Mouse (Mus musculus): Measurements from ENCODE around the gene Taf3.

DNA sequence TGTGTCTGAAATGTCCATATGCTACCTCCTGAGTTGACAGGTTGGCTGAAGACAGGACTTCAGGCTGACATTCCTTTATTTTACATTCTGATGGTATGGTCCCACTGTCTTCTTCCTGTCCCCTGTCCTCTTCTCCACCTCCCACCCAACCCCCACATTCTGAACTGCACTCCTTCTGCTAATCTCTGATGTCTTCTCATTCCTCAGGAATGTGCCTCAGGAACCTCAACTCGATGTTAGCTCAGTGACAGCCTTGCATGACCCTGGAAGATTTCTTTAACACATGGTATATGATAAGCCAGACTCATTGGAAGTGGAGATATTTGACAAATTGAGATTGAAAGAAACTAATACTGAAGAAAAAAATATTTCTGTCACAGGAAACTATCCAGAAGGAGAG lies 81.8 kb downstream of the Taf3 start:
- TF ChIP-seq POLR2A (IDR thresholded peaks at IDR 0.05; ENCODE audit: insufficient read depth, low read depth, low read length), result no peak
- TF ChIP-seq CTCF (IDR thresholded peaks at IDR 0.05), result no peak
- TF ChIP-seq EP300 (IDR thresholded peaks at IDR 0.05; ENCODE audit: insufficient read depth, low read depth, low read length), result no peak
